Mouse (Mus musculus): ENCODE results near the gene Pbx3.
A peak's percentile ranks its signal among the peaks of the same experiment; 100 is the strongest.

The Pbx3 gene

GRCm38 (mm10) chr2:34289726-34290125 lies 83.2 kb downstream of the Pbx3 start:
- no peak for DNase-seq (ENCODE audit: low read depth)

- no peak for DNase-seq (ENCODE audit: low read depth)
These were observed 88.7 kb downstream of the Pbx3 start for GRCm38 (mm10) chr2:34284239-34284638.

- no peak for DNase-seq (ENCODE audit: low read depth)
These were observed 91.9 kb downstream of the Pbx3 start for GRCm38 (mm10) chr2:34280996-34281395.

GRCm38 (mm10) chr2:34279726-34280125 lies 93.2 kb downstream of the Pbx3 start:
- no peak for DNase-seq (ENCODE audit: low read depth)

GRCm38 (mm10) chr2:34275630-34276193 lies 97.2 kb downstream of the Pbx3 start:
- DNase-seq (ENCODE audit: low read depth), result no peak

GRCm38 (mm10) chr2:34262046-34262445 lies 110.9 kb downstream of the Pbx3 start:
- no peak for DNase-seq (ENCODE audit: low read depth)

GRCm38 (mm10) chr2:34260653-34261076 lies 112.3 kb downstream of the Pbx3 start:
- no peak for DNase-seq (ENCODE audit: low read depth)

GRCm38 (mm10) chr2:34258256-34258655 lies 114.7 kb downstream of the Pbx3 start:
- DNase-seq (ENCODE audit: low read depth), result no peak

GRCm38 (mm10) chr2:34257611-34258010 lies 115.3 kb downstream of the Pbx3 start:
- DNase-seq (ENCODE audit: low read depth), result no peak

GRCm38 (mm10) chr2:34256000-34256553 lies 116.9 kb downstream of the Pbx3 start:
- no peak for DNase-seq (ENCODE audit: low read depth)

- DNase-seq (ENCODE audit: low read depth), result no peak
These were observed 119.3 kb downstream of the Pbx3 start for GRCm38 (mm10) chr2:34253627-34254026.

GRCm38 (mm10) chr2:34253111-34253510 lies 119.8 kb downstream of the Pbx3 start:
- no peak for DNase-seq (ENCODE audit: low read depth)

- no peak for DNase-seq (ENCODE audit: low read depth)
These were observed 120.7 kb downstream of the Pbx3 start for GRCm38 (mm10) chr2:34252286-34252685.

- no peak for DNase-seq (ENCODE audit: low read depth)
These were observed 122.8 kb downstream of the Pbx3 start for GRCm38 (mm10) chr2:34249961-34250658.

GRCm38 (mm10) chr2:34249141-34249960 lies 123.6 kb downstream of the Pbx3 start:
- peak; percentile 37 for DNase-seq (ENCODE audit: low read depth)

GRCm38 (mm10) chr2:34240885-34241284 lies 132.1 kb downstream of the Pbx3 start:
- no peak for DNase-seq (ENCODE audit: low read depth)

GRCm38 (mm10) chr2:34239315-34239858 lies 133.6 kb downstream of the Pbx3 start:
- no peak for DNase-seq (ENCODE audit: low read depth)

- no peak for DNase-seq (ENCODE audit: low read depth)
These were observed 137.4 kb downstream of the Pbx3 start for GRCm38 (mm10) chr2:34235467-34236075.

- DNase-seq (ENCODE audit: low read depth), result no peak
These were observed 138.7 kb downstream of the Pbx3 start for GRCm38 (mm10) chr2:34234274-34234673.

- DNase-seq (ENCODE audit: low read depth), result no peak
These were observed 139.7 kb downstream of the Pbx3 start for GRCm38 (mm10) chr2:34233271-34233670.

- no peak for DNase-seq (ENCODE audit: low read depth)
These were observed 145.3 kb downstream of the Pbx3 start for GRCm38 (mm10) chr2:34227688-34228087.

GRCm38 (mm10) chr2:34225470-34225869 lies 147.5 kb downstream of the Pbx3 start:
- DNase-seq (ENCODE audit: low read depth), result no peak

All from induced T-regulatory cell, adult 2 months (primary cell).